Mouse (Mus musculus): Measurements from ENCODE around the gene Crybg2.

The Crybg2 gene

GRCm38 (mm10) chr4:134058908-134059307 is 1.7 kb upstream of the Crybg2 start:
- no peak for DNase-seq

GRCm38 (mm10) chr4:134061166-134061830 is 683 bp downstream of the Crybg2 start:
- no peak for DNase-seq

GRCm38 (mm10) chr4:134061944-134062446 is 1.4 kb downstream of the Crybg2 start:
- DNase-seq: no peak

- DNase-seq: no peak
Observed at GRCm38 (mm10) chr4:134062561-134062960, 1.9 kb downstream of the Crybg2 start.

- peak; percentile 29 for DNase-seq
Observed at GRCm38 (mm10) chr4:134065431-134066004, 4.9 kb downstream of the Crybg2 start.

GRCm38 (mm10) chr4:134067383-134067782 is 6.8 kb downstream of the Crybg2 start:
- peak; percentile 47 for DNase-seq

- DNase-seq: no peak
Observed at GRCm38 (mm10) chr4:134067833-134068544, 7.4 kb downstream of the Crybg2 start.

- no peak for DNase-seq
Observed at GRCm38 (mm10) chr4:134068793-134069580, 8.4 kb downstream of the Crybg2 start.

GRCm38 (mm10) chr4:134078694-134079093 is 18.1 kb downstream of the Crybg2 start:
- peak; percentile 83 for DNase-seq

GRCm38 (mm10) chr4:134080674-134081073 is 20.1 kb downstream of the Crybg2 start:
- no peak for DNase-seq

GRCm38 (mm10) chr4:134081730-134082386 is 21.2 kb downstream of the Crybg2 start:
- DNase-seq: peak; percentile 86

- no peak for DNase-seq
Observed at GRCm38 (mm10) chr4:134082460-134082859, 21.8 kb downstream of the Crybg2 start.

- no peak for DNase-seq
Observed at GRCm38 (mm10) chr4:134084999-134085398, 24.4 kb downstream of the Crybg2 start.

- DNase-seq: peak; percentile 62
Observed at GRCm38 (mm10) chr4:134087412-134087811, 26.8 kb downstream of the Crybg2 start.

- no peak for DNase-seq
Observed at GRCm38 (mm10) chr4:134089029-134089428, 28.4 kb downstream of the Crybg2 start.

- DNase-seq: no peak
Observed at GRCm38 (mm10) chr4:134090521-134091224, 30.1 kb downstream of the Crybg2 start.

- no peak for DNase-seq
Observed at GRCm38 (mm10) chr4:134091225-134091529, 30.6 kb downstream of the Crybg2 start.

GRCm38 (mm10) chr4:134092382-134093288 is 32.0 kb downstream of the Crybg2 start:
- DNase-seq: peak; percentile 70

GRCm38 (mm10) chr4:134094004-134094564 is 33.5 kb downstream of the Crybg2 start:
- no peak for DNase-seq

- no peak for DNase-seq
Observed at GRCm38 (mm10) chr4:134094923-134095547, 34.4 kb downstream of the Crybg2 start, which contains the start of gene Cd52. Gene Cd52, minus strand, starts transcription at chr4:134095082.

Measured in kidney, postnatal 10 days (tissue).